Mouse (Mus musculus): ENCODE measurements at regions not wholly inside any gene's neighbourhood (a gene's known extent, or its start where the extent isn't known, plus 50 kb on each side); places are given as distances from the start of the nearest gene placed in this dataset.

- DNase-seq: no peak
These were observed 358.6 kb upstream of the Nr3c2 start for GRCm38 (mm10) chr8:76540611-76541010.

- DNase-seq: no peak
These were observed 347.6 kb upstream of the Nr3c2 start for GRCm38 (mm10) chr8:76551681-76552080.

- DNase-seq: no peak
These were observed 297.7 kb upstream of the Nr3c2 start for GRCm38 (mm10) chr8:76601566-76601965.

- no peak for DNase-seq
These were observed 280.5 kb upstream of the Nr3c2 start for GRCm38 (mm10) chr8:76618721-76619120.

GRCm38 (mm10) chr8:76620853-76621252 is 278.4 kb upstream of the Nr3c2 start:
- no peak for DNase-seq

GRCm38 (mm10) chr8:76633086-76633485 is 266.2 kb upstream of the Nr3c2 start:
- DNase-seq: no peak
